Mouse (Mus musculus): ENCODE data around the gene Mrvi1. TPM values are rescaled to one million over a fixed set of nuclear protein-coding genes. Genes with fewer than 3 reads are reported as not detected.
A peak's percentile ranks its signal among the peaks of the same experiment; 100 is the strongest.

Gene Mrvi1
- polyA plus RNA-seq, 1 experiment from 2014 or later, result 1.3 TPM

DNA sequence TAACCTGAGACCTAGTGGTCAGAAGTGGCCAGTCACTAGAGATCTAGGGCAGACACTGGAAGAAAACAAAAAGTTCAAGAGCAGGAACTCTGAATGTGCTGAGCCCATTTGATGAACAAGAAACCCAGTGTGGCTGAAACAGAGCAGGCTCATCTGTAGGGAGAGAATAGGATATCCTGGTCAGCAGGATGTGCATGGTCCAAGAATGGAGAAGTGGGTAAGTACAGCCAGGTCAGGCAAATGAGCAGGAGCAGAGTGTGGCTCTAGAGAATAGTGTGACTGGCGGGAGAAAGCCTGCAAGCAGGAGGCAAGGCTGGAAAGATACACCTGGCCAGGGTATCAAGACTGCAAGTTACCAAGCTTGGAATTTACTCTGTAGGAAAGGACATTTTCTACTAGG is 126.7 kb downstream of the Mrvi1 start:
- Histone ChIP-seq H3K27ac (no peak overlapping the region), H3K4me1 (0 out of 2 replicates have a peak, but pooled peaks cover 2% of the 10 kb centered on the region), H3K4me2 (replicated peaks) (no peak overlapping the region), H3K27me3 (no peaks in the 10 kb centered on the region), H3K4me3 (no peak overlapping the region), H3K9ac (no peak overlapping the region), H3K36me3 (no peaks in the 10 kb centered on the region), H3K9me3 (replicated peaks) (no peaks in the 10 kb centered on the region)
- WGBS, result 64% methylated on average over 1 of the region's 1 CpGs
- ATAC-seq (ENCODE audit: low FRiP score), result no peak

GRCm38 (mm10) chr7:110854927-110855546 is 127.2 kb downstream of the Mrvi1 start:
- 86% methylated on average over 8 of the region's 8 CpGs for WGBS
- no peaks in the 10 kb centered on the region for H3K27me3 ChIP-seq
- no peak for ATAC-seq (ENCODE audit: low FRiP score)
- no peaks in the 10 kb centered on the region for H3K36me3 ChIP-seq
- H3K9ac ChIP-seq, result no peak overlapping the region
- H3K4me1 ChIP-seq, result 0 out of 2 replicates have a peak, but pooled peaks cover 2% of the 10 kb centered on the region
- H3K4me3 ChIP-seq, result no peak overlapping the region
- H3K4me2 ChIP-seq (replicated peaks), result no peak overlapping the region
- H3K27ac ChIP-seq, result no peak overlapping the region
- no peaks in the 10 kb centered on the region for H3K9me3 ChIP-seq (replicated peaks)

DNA sequence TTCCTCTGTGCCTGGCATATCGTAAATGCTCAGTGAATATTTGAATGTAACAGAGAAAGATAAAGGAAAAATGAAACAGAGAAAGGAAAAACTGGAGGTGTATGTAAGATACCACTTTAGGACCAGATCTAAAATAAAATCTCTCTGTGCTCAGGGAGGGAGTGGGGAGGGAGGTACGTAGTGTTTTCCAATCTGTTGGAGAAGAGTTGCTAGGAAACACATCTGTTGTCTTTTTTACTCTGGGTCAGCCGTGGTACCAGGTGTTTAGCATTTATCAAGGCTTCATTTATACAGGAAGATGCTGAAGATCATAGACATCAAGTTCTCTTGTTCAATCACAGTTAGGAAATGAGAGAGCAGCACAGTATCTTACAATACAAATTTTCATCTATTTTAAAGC is 127.7 kb downstream of the Mrvi1 start:
- Histone ChIP-seq H3K9me3 (replicated peaks) (no peaks in the 10 kb centered on the region), H3K4me3 (no peak overlapping the region), H3K36me3 (no peaks in the 10 kb centered on the region), H3K4me2 (replicated peaks) (no peak overlapping the region), H3K27ac (no peak overlapping the region), H3K4me1 (0 out of 2 replicates have a peak, but pooled peaks cover 2% of the 10 kb centered on the region), H3K27me3 (no peaks in the 10 kb centered on the region), H3K9ac (no peak overlapping the region)
- 65% methylated on average over 3 of the region's 3 CpGs for WGBS
- ATAC-seq (ENCODE audit: low FRiP score), result no peak

DNA sequence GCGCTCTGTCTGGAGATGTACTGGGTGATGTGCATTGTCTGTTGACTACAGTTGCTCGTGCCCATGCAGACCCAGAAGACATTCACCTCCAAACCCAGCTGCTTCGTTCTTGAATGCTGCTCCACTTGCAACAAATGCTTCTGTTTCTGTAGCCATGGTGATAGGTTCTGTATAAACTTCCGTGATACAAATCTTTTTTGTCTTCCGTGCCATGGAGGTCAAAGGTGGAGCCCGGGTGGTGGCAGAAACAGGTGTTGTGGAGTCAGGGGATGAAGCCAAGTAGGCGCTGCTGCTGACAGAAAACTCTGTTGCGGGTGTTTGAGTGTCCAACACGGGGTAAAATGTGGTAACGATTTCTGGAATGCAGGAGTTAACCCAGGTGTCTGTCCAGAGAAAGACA is 128.7 kb downstream of the Mrvi1 start:
- H3K27ac ChIP-seq, result no peak overlapping the region
- no peaks in the 10 kb centered on the region for H3K36me3 ChIP-seq
- 64% methylated on average over 10 of the region's 10 CpGs for WGBS
- no peak overlapping the region for H3K4me3 ChIP-seq
- no peak overlapping the region for H3K4me2 ChIP-seq (replicated peaks)
- ATAC-seq (ENCODE audit: low FRiP score), result no peak
- 0 out of 2 replicates have a peak, but pooled peaks cover 2% of the 10 kb centered on the region for H3K4me1 ChIP-seq
- no peak overlapping the region for H3K9ac ChIP-seq
- H3K9me3 ChIP-seq (replicated peaks), result no peaks in the 10 kb centered on the region
- no peaks in the 10 kb centered on the region for H3K27me3 ChIP-seq

DNA sequence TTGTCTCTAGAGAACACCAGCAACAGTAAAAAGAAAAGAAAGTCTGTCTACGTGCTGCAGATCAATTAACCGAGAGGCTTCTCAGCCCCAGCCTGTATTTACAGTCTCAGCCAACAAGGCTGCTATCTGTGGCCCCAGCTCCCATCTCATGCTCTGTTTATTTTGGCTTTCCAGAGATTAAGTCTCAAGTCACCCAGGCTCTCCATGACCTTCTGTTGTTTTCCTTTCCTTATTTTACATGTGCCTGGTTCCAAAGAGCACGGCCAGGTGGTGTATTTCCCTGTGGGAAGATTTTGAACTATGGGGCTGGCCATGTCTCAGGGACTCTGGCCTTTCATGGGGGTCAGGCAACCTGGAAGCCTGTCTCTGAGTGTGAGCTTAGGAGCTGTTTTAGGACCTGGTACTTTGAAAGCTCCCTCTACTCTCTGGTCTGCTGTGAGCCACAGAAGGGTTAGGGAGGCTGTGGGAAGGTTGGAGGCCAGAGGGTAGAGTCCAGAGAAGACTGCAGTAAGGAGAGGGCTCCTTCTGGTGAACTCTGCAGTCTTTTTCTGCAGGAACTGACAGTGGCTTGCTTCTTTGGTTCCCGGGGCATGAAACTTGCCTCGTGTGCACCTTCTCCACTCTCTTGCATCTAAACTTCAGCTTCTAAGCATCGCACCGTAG is 130.6 kb downstream of the Mrvi1 start:
- ATAC-seq (ENCODE audit: low FRiP score), result no peak
- H3K4me2 ChIP-seq (replicated peaks), result no peak overlapping the region
- H3K27ac ChIP-seq, result no peak overlapping the region
- whole genome bisulfite sequencing, result 79% methylated on average over 7 of the region's 7 CpGs
- H3K27me3 ChIP-seq, result peaks cover 3% of the 10 kb centered on the region; the same call in 1 of the 2 replicates
- H3K9ac ChIP-seq, result no peak overlapping the region
- H3K4me3 ChIP-seq, result no peak overlapping the region
- 0 out of 2 replicates have a peak, but pooled peaks cover 2% of the 10 kb centered on the region for H3K4me1 ChIP-seq
- no peaks in the 10 kb centered on the region for H3K36me3 ChIP-seq
- no peaks in the 10 kb centered on the region for H3K9me3 ChIP-seq (replicated peaks)

DNA sequence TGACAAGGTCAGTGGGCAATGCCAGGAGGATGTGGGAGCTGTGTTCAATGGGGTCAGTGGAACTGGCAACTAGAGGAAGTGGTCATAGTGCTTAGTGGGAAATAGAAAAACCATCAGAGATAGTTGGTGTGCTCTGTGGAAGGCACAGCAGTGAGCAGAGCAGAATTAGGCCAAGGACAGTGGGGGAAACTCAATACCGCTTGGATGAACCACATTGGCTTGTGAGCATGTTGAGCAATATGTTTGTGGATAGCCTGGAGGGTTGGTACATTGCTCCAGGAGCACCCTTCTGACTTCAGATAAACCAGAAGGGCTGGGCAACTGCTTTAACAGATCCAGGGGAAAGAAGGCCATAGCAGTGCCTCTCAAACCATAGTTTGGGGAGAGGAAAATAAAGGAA is 133.9 kb downstream of the Mrvi1 start:
- 87% methylated on average over 1 of the region's 1 CpGs for WGBS
- Histone ChIP-seq H3K27me3 (peaks cover 3% of the 10 kb centered on the region; the same call in 1 of the 2 replicates), H3K36me3 (no peaks in the 10 kb centered on the region), H3K4me3 (no peak overlapping the region), H3K4me2 (replicated peaks) (no peak overlapping the region), H3K4me1 (peaks cover 6% of the 10 kb centered on the region), H3K27ac (no peak overlapping the region), H3K9ac (no peak overlapping the region), H3K9me3 (replicated peaks) (no peaks in the 10 kb centered on the region)
- no peak for ATAC-seq (ENCODE audit: low FRiP score)

DNA sequence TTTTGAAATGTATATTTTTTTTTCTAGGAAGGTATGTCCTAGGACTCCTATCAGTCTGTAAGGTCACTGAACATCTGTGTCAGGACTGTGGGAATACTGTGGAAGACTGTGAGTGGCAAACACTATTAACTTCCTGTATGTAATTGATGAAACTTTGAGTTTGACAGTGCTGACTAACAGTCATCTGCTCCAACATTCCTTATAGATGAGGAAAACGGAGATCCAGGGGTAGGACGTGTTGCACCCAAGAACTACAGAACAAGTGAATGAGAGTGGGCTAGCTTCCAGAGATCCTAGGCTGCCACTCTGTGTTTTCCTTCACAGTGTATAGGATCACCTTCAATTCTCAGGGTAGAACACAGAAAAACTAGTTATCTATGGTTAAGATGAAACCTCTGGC is 134.9 kb downstream of the Mrvi1 start:
- Histone ChIP-seq H3K4me3 (no peak overlapping the region), H3K36me3 (no peaks in the 10 kb centered on the region), H3K4me1 (peaks cover 8% of the 10 kb centered on the region), H3K9me3 (replicated peaks) (no peaks in the 10 kb centered on the region), H3K4me2 (replicated peaks) (no peak overlapping the region), H3K9ac (no peak overlapping the region), H3K27me3 (peaks cover 3% of the 10 kb centered on the region; the same call in 1 of the 2 replicates), H3K27ac (no peak overlapping the region)
- 77% methylated on average over 2 of the region's 2 CpGs for WGBS
- ATAC-seq (ENCODE audit: low FRiP score), result no peak

DNA sequence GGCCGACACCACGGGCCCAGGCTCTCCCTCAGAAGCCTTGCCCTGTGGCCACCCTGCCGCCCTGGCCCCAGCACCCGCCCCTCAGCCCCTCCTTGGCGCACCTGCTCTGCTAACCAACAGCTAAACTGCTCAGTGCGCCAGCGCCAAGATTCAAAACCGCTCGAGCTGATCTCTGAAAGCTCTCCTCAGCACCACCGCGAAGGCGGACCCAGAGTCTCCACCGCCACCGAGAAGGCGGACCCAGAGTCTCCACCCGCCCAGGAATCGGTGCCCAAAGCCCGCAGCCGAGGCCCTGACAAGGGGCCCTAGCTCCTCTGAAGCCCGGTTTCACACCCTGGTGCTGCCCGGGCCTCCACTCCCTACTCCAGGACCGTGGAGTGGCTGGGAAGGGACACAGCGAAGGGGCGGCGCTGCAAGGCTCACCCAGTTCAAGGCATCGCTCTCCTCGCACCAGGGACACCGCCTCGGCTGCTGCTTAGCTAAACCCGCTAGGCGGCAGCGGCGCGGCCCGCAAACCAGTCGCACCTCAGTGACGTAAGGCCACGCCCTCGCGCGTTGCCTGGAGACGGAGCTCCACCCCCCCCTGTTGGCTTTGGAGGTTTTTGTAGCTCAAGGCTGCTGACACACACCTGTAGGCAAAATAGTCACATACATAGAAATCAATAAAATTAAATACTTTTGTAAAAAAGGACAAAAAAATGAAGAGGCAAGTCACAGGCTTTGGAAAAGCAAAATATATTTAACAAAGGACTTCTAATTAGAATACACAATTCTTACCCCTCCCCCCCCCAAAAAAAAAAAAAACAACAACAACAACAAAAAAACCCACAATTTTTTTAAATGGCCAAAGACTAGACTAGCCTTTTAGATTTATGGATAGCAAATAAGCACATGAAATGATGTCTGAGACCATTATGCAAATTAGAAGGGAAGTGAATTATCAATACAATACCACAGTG is 138.1 kb downstream of the Mrvi1 start, which contains the start of gene Rnf141:
Rnf141 (minus strand) TSS at position 542 of the 959 bp plus-strand sequence.
- peak within 1 kb of the TSS; percentile 87 for H3K27ac ChIP-seq
- peak; percentile 94 for ATAC-seq (ENCODE audit: low FRiP score)
- H3K4me3 ChIP-seq, result peak within 1 kb of the TSS; percentile 75
- under 1% methylated on average over 42 of the region's 42 CpGs for WGBS
- peaks cover 3% of the 10 kb centered on the region; the same call in 1 of the 2 replicates for H3K27me3 ChIP-seq
- peak within 1 kb of the TSS; percentile 78 for H3K4me2 ChIP-seq (replicated peaks)
- H3K9ac ChIP-seq, result peak within 1 kb of the TSS; percentile 80
- H3K9me3 ChIP-seq (replicated peaks), result no peaks in the 10 kb centered on the region
- peaks cover 8% of the 10 kb centered on the region for H3K4me1 ChIP-seq
- H3K36me3 ChIP-seq, result no peaks in the 10 kb centered on the region

DNA sequence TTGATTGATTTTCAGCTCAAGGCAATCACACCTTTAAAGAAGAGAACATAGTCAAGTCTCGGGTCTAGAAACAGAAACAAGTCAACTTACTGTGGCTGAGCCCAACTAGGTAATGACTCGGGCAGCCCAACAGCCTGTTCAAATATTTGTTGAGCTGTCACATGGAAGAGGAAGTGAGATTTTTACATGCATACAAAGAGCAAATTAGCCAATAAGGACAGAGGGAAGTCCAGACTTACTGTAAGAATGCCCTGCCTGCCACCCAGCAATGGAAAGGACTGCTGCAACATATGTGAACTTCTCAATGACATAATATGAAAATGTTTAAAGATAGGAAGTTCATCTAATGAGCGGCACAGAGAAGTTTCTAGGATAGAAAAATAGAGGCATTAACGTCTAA is 141.9 kb downstream of the Mrvi1 start:
- H3K27me3 ChIP-seq, result no peaks in the 10 kb centered on the region
- no peak for ATAC-seq (ENCODE audit: low FRiP score)
- H3K9me3 ChIP-seq (replicated peaks), result no peaks in the 10 kb centered on the region
- WGBS, result 80% methylated on average over 4 of the region's 4 CpGs
- H3K36me3 ChIP-seq, result no peaks in the 10 kb centered on the region
- H3K4me1 ChIP-seq, result peaks cover 8% of the 10 kb centered on the region
- no peak overlapping the region for H3K9ac ChIP-seq
- H3K27ac ChIP-seq, result no peak overlapping the region
- no peak overlapping the region for H3K4me2 ChIP-seq (replicated peaks)
- H3K4me3 ChIP-seq, result no peak overlapping the region

- 68% methylated on average over 3 of the region's 3 CpGs for WGBS
- H3K9ac ChIP-seq, result no peak overlapping the region
- no peak overlapping the region for H3K4me3 ChIP-seq
- no peaks in the 10 kb centered on the region for H3K9me3 ChIP-seq (replicated peaks)
- H3K36me3 ChIP-seq, result 0 out of 2 replicates have a peak, but pooled peaks cover 8% of the 10 kb centered on the region
- H3K27me3 ChIP-seq, result no peaks in the 10 kb centered on the region
- H3K4me2 ChIP-seq (replicated peaks), result no peak overlapping the region
- H3K27ac ChIP-seq, result no peak overlapping the region
- H3K4me1 ChIP-seq, result no peaks in the 10 kb centered on the region
- ATAC-seq (ENCODE audit: low FRiP score), result no peak
Measured at GRCm38 (mm10) chr7:110834522-110834921, 147.7 kb downstream of the Mrvi1 start.

DNA sequence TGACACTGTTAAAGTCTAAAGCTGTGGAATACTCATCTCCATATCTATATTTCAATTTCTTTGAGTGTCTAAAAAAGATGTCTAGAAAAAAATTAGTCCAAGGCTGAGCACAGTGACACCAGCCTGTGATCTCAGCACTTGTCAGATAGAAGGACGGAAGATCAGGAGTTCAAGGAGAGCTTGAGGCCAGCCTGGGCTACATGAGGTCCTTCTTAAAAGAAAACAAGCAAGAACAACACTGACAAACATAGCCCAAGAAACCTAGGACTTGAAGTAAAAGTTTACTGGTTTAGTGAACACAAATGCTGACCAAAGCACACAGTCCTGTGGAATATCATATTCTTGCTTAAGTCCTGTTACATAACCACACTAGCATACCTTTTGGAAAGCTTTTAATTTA is 148.2 kb downstream of the Mrvi1 start:
- Histone ChIP-seq H3K9ac (no peak overlapping the region), H3K9me3 (replicated peaks) (no peaks in the 10 kb centered on the region), H3K27ac (no peak overlapping the region), H3K36me3 (0 out of 2 replicates have a peak, but pooled peaks cover 8% of the 10 kb centered on the region), H3K4me3 (no peak overlapping the region), H3K4me1 (no peaks in the 10 kb centered on the region), H3K27me3 (no peaks in the 10 kb centered on the region), H3K4me2 (replicated peaks) (no peak overlapping the region)
- 100% methylated on average over 1 of the region's 1 CpGs for WGBS
- no peak for ATAC-seq (ENCODE audit: low FRiP score)

GRCm38 (mm10) chr7:110833024-110833423 is 149.2 kb downstream of the Mrvi1 start:
- WGBS, result 97% methylated on average over 1 of the region's 1 CpGs

More at GRCm38 (mm10) chr7:110833024-110833423, 149.2 kb downstream of the Mrvi1 start:
- Histone ChIP-seq H3K9ac (no peak overlapping the region), H3K4me1 (no peaks in the 10 kb centered on the region), H3K36me3 (0 out of 2 replicates have a peak, but pooled peaks cover 8% of the 10 kb centered on the region), H3K9me3 (replicated peaks) (no peaks in the 10 kb centered on the region), H3K27me3 (no peaks in the 10 kb centered on the region), H3K4me2 (replicated peaks) (no peak overlapping the region), H3K4me3 (no peak overlapping the region), H3K27ac (no peak overlapping the region)
- ATAC-seq (ENCODE audit: low FRiP score), result no peak

All from hindbrain, embryonic 12.5 days (tissue).